Mouse (Mus musculus) kidney, adult 2 months (tissue): ENCODE results near the gene Rfx4. TPM values are rescaled to one million over a fixed set of nuclear protein-coding genes. Genes with fewer than 3 reads are reported as not detected.

Experiments
- DNase-seq: peaks from one replicate; pipeline ENCODE4 v3.0.0; 2021
- H3K27ac ChIP-seq: fragments of 200-500 bp; 2 replicates; pipeline ENCODE4 v1.5.1; 2012; ENCODE audit warnings: low read depth, low read length, control low read depth, inconsistent platforms; ENCODE audit not compliant: insufficient read depth
- H3K27me3 ChIP-seq: fragments of 200-500 bp; replicated peaks from 2 replicates; pipeline ENCODE4 v1.6.1; 2012; ENCODE audit warnings: mild to moderate bottlenecking, moderate library complexity, low read length, inconsistent platforms; ENCODE audit not compliant: control insufficient read depth, insufficient read depth
- H3K36me3 ChIP-seq: fragments of 200-500 bp; 2 replicates; pipeline ENCODE4 v1.6.1; 2012; ENCODE audit warnings: mild to moderate bottlenecking, moderate library complexity, low read length, inconsistent platforms; ENCODE audit not compliant: control insufficient read depth, insufficient read depth
- H3K4me1 ChIP-seq: fragments of 200-500 bp; 2 replicates; pipeline ENCODE4 v1.6.1; 2011; ENCODE audit warnings: low read length; ENCODE audit not compliant: control insufficient read depth, insufficient read depth
- H3K4me3 ChIP-seq: fragments of 200-500 bp; 2 replicates; pipeline ENCODE4 v1.5.1; 2011; ENCODE audit warnings: mild to moderate bottlenecking, low read depth, low read length, control low read depth; ENCODE audit not compliant: insufficient read depth
- CTCF ChIP-seq: fragments of 200-500 bp; conservative IDR thresholded peaks from 2 replicates; pipeline ENCODE4 v1.5.1; 2011; ENCODE audit warnings: low read depth, mild to moderate bottlenecking, control low read depth, low read length, moderate library complexity, mixed read lengths; ENCODE audit not compliant: insufficient read depth, insufficient read length
- POLR2A ChIP-seq: fragments of 200-500 bp; IDR thresholded peaks from one replicate; pipeline ENCODE4 v1.6.1; 2011; ENCODE audit warnings: low read depth, low read length, control low read depth
- WGBS: fragments of 180-500 bp; shearing (Covaris S2); methylation state at CpG from one replicate; pipeline ENCODE4 v1.1.7; 2018; 5-methylcytosine and 5-hydroxymethylcytosine counted together
- polyA plus RNA-seq: library from polyadenylated mRNA; depleted of rRNA; stranded (reverse); fragments of >200 nt; gene quantifications from 2 replicates; pipeline ENCODE4 v1.2.3, GENCODE M21; 2012

Gene Rfx4
- polyA plus RNA-seq, 1 experiment: 0.23 TPM

DNA sequence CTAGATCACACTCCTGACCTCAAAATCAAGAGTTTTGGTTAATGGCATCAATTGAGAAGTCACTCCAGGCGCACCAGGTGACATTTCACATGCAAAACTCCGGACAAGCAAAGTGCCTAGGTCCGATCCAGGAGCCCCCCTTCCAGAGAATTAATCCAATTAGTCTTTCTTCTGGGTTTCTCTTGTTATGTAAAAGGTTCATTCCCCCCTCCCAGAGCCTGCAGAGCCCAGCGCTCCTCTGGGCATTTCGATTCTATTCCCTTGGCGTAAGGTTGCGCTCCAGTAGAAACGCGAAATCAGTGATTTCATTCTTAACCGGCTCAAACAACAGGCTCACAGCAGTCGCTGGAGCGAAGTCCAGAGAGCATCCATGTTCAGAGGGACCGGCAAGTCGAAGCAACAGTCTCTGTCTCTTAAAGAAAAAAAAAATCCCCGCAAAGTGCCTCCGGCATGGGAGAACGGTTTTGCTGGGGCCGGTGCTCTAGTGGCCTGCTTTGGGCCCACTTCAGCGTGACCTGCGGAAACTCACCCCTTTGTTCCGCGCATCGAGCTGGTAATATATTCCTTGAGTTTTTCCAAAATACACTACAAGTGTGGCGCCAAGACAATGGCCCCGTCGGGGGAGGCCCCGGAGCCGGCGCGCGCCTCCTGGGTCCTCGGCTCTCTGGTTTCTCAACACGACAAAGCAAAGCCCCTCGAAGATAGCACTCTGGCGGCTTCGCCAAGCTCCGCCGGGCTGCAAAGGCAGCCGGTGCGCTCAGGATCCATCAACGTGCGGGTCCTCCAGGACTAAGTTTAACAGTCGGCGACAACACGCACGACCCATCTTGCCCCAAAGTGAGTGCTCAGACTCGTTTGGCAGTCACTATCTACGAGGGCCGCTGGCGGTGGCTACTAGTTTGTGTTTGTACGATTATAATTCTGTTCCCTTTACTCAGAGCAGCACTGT lies 2.9 kb downstream of the Rfx4 start:
- no peak for TF ChIP-seq POLR2A
- no peak for TF ChIP-seq CTCF
- Histone ChIP-seq H3K27ac (no peak overlapping the region), H3K36me3 (no peaks in the 10 kb centered on the region), H3K27me3 (peaks cover 12% of the 10 kb centered on the region), H3K4me3 (no peak overlapping the region), H3K4me1 (peaks cover 2% of the 10 kb centered on the region; the same call in 1 of the 2 replicates)
- DNase-seq: peak; percentile 46
- WGBS: 12% methylated on average over 51 of the region's 51 CpGs

DNA sequence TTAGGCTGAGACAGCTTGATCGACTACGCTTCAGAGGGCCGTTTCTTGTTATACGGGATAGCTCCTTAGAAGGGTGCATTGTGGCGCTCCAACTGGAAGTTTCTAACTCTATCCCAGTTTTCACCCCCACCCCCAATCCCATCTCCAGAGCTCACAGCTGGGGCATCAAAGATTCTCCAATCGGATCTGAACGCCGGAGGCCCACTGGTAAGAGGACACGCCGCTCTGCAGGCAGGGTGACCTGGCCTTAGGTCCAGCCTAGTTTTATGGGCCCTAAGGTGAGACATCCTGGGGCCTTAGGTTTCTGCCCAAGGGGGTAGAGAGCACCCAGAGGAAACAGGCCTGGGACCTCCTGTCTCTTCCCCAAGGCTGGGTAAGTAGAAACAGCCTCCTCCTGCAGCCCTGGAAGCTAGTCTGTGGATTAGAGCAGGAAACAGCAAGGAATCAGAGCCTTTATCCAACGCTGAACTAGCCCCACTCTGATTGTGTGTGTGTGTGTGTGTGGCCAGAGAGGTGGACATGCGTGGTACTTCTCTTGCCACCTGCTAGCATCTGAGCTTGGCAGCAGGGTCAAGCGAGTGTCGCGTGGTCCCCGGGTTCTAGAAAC lies 3.8 kb downstream of the Rfx4 start:
- no peaks in the 10 kb centered on the region for H3K36me3 ChIP-seq
- H3K27ac ChIP-seq: no peak overlapping the region
- no peak for TF ChIP-seq POLR2A
- no peak for TF ChIP-seq CTCF
- peaks cover 2% of the 10 kb centered on the region; the same call in 1 of the 2 replicates for H3K4me1 ChIP-seq
- no peak overlapping the region for H3K4me3 ChIP-seq
- 40% methylated on average over 16 of the region's 16 CpGs for WGBS
- DNase-seq: no peak
- H3K27me3 ChIP-seq: peaks cover 9% of the 10 kb centered on the region

- peaks cover 2% of the 10 kb centered on the region; the same call in 1 of the 2 replicates for H3K4me1 ChIP-seq
- no peaks in the 10 kb centered on the region for H3K36me3 ChIP-seq
- peaks cover 5% of the 10 kb centered on the region for H3K27me3 ChIP-seq
- TF ChIP-seq POLR2A (no peak), CTCF (no peak)
- WGBS: 15% methylated on average over 46 of the region's 46 CpGs
- DNase-seq: no peak
- H3K4me3 ChIP-seq: no peak overlapping the region
- no peak overlapping the region for H3K27ac ChIP-seq
Measured at GRCm38 (mm10) chr10:84760118-84761111, 4.6 kb downstream of the Rfx4 start.

GRCm38 (mm10) chr10:84768766-84769165 lies 12.9 kb downstream of the Rfx4 start:
- 76% methylated on average over 10 of the region's 10 CpGs for WGBS
- no peak overlapping the region for H3K4me3 ChIP-seq
- no peaks in the 10 kb centered on the region for H3K4me1 ChIP-seq
- TF ChIP-seq CTCF: no peak
- TF ChIP-seq POLR2A: no peak
- H3K27ac ChIP-seq: no peak overlapping the region
- H3K36me3 ChIP-seq: no peaks in the 10 kb centered on the region
- H3K27me3 ChIP-seq: no peaks in the 10 kb centered on the region
- DNase-seq: no peak

DNA sequence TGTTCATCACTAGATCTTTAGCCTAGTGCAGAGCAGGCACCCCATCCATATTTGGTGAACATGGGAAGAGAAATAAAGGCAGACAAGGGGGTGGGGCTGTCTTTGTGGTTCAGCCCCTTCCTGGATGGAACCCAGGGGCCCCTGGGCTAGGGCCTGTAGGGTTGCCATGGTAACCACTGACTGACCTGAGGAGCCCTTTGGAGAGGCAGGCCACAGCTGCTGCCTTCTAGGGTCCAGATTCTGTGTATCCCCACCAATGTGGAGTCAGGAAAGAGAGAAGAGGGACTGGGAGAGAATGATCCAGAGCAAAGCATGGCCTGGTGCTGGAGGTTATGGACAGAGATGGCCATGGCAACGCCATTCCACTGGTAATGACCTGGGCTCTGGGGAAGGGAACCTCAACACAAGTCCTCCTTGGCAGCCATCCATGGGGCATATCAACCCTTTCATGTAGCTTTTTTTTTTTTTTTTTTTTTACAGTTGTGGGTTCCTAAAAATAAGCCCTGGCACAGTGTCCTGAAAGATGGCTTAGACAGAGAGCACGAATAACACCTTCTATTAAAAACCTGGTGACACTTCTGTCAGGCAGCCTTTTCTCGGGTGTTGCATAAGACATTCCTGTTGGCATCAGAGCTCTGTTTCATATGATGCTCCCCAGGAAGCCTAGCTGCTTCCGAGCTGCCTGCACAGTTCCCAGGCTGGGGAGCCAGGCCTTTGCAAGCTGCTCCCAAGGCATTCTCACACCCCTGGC lies 16.7 kb downstream of the Rfx4 start:
- no peak overlapping the region for H3K4me3 ChIP-seq
- 93% methylated on average over 4 of the region's 4 CpGs for WGBS
- TF ChIP-seq POLR2A: no peak
- TF ChIP-seq CTCF: no peak
- no peaks in the 10 kb centered on the region for H3K4me1 ChIP-seq
- DNase-seq: no peak
- no peaks in the 10 kb centered on the region for H3K36me3 ChIP-seq
- no peaks in the 10 kb centered on the region for H3K27me3 ChIP-seq
- no peak overlapping the region for H3K27ac ChIP-seq

- no peak for TF ChIP-seq CTCF
- no peak for TF ChIP-seq POLR2A
- WGBS: 94% methylated on average over 4 of the region's 4 CpGs
- Histone ChIP-seq H3K27me3 (no peaks in the 10 kb centered on the region), H3K4me3 (no peak overlapping the region), H3K4me1 (no peaks in the 10 kb centered on the region), H3K27ac (no peak overlapping the region), H3K36me3 (no peaks in the 10 kb centered on the region)
- DNase-seq: no peak
Measured at GRCm38 (mm10) chr10:84773889-84774288, 18.0 kb downstream of the Rfx4 start.
